Mouse (Mus musculus) forelimb bud, embryonic 11.5 days (tissue): ENCODE results near the gene Sugct.
A peak's percentile ranks its signal among the peaks of the same experiment; 100 is the strongest.

Experiments used
- DNase-seq: peaks from one replicate; pipeline ENCODE4 v3.0.0-alpha.2; 2012; ENCODE audit warnings: low read depth, low spot score

Sugct gene

GRCm38 (mm10) chr13:17296460-17296859 is 398.9 kb downstream of the Sugct start:
- DNase-seq: no peak

DNA sequence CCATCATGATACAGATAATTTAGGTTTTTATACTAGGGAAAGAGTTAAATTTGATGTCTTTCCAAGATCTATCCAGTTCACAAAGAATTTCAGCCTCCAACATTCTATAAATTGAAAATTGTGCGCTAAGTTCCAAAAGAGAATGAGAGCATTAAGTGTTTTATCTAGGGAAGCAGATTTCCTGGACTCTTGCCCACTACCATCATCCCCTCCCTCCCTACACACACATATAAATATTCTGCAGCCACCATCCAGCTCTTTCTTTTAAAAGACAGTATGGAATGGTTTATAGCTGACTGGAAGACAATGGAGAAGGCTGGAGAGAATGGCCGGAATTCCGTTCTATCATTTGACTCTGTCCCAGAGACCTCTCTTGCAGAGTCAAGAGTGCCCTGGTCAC is 404.3 kb downstream of the Sugct start:
- no peak for DNase-seq

GRCm38 (mm10) chr13:17288377-17288776 is 407.0 kb downstream of the Sugct start:
- no peak for DNase-seq

DNA sequence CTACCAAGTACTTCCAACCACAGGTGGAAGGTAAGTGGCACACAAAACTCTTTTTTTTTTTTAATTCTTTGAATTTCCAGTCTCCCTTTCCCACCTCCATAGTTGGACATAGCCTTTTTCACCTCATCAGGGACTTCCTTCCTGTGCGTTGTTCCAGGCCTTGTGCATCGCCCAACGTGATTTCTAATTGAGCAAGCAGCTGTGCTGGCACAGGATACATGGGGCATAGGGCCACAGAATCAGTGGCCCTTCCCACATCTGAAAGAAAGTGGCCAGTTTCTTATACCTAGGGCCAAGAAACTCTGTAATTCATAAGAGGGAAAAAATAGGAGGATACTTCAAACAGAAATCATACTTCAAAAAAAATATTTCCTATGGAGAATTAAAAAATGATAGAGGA is 449.4 kb downstream of the Sugct start:
- no peak for DNase-seq

GRCm38 (mm10) chr13:17216524-17216923 is 478.8 kb downstream of the Sugct start:
- DNase-seq: no peak

DNA sequence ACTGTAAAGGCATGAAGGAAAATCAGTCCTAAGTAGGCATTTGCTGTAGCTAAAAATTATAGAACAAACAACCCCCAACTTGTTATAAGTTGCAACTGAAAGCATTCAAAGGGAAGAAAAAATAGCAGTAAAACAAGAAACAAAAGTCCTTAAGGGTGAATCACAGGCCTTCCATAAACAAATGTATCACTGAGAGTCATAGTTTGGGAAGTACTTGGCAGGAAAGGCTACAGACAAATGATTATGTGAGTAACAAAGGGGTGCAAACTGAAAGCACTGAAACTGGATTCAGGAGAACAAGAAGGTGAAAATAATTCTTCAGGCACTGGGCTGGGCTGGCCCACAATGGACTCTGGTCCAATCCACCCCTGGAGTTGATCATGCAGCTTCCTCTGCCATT is 482.7 kb downstream of the Sugct start:
- DNase-seq: no peak

GRCm38 (mm10) chr13:17190180-17190762 is 505.1 kb downstream of the Sugct start:
- no peak for DNase-seq

GRCm38 (mm10) chr13:17185253-17185652 is 510.1 kb downstream of the Sugct start:
- DNase-seq: peak; percentile 85

- peak; percentile 68 for DNase-seq
Measured at GRCm38 (mm10) chr13:17165917-17166316, 529.4 kb downstream of the Sugct start.

GRCm38 (mm10) chr13:17164721-17165120 is 530.6 kb downstream of the Sugct start:
- DNase-seq: no peak

GRCm38 (mm10) chr13:17146441-17146992 is 548.8 kb downstream of the Sugct start:
- no peak for DNase-seq

- DNase-seq: no peak
Measured at GRCm38 (mm10) chr13:17116073-17116472, 579.3 kb downstream of the Sugct start.

GRCm38 (mm10) chr13:17102372-17102771 is 593.0 kb downstream of the Sugct start:
- DNase-seq: no peak

- no peak for DNase-seq
Measured at GRCm38 (mm10) chr13:17086547-17086946, 608.8 kb downstream of the Sugct start.

DNA sequence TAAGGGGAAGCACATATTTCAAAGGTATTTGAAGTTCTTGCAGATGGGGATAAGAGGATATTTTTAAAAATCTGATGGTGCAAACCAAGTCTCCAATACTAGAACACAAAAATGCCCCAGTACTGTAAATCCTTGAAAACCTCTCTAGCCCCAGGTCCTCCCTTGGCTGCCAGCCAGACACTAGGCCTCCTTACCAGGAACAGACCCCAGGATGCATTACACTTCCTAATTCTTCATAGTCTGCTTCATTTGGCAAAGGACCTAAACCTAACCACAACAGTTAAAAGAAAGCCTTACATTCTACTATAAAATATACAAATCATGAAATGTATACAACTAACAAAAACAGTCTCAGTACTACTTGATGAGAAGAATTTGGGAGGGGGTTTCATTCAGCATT is 609.2 kb downstream of the Sugct start:
- DNase-seq: peak; percentile 18

DNA sequence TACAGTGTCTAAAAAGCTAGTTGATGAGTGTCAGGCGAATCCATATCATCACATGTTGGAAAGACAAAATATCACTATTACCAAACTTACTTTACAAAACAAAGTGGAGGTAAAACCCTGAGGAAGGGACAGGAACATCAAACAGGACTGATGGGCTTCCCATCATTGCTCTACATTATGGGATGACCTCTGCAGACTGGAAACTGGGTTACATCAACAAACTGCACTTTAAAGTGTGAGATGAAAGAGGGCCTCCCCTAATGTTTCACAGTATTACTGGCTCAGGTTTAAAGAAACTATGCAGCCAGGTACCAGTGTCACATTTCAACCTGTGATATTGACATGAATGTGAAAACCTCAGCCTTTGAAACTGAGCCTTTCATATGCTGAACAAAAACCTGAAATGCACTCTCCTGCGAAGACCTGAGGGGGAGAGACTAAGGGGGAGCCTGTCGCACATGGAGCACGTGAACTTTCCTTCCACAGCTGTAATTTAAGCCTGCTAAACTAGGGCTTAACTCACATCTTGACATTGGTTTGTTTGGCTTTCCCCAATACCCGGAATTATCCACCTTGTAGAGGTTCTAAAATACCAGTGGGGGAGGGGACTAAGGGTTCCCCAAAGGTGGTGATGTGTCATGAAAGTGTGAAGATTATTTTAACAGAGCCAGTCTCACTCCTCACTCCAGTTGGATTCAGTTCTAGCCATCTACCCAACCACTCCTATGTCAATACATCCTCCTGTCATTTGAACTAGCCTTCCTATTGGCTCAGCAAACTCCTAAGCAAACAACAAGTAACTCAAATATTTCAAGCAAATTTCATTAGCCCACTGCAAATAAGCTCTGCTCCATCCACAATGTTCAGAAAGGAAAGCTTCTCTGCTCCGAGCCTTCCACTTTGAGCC is 610.2 kb downstream of the Sugct start:
- peak; percentile 28 for DNase-seq

- no peak for DNase-seq
Measured at GRCm38 (mm10) chr13:17081618-17082017, 613.7 kb downstream of the Sugct start.

GRCm38 (mm10) chr13:17065552-17065951 is 629.8 kb downstream of the Sugct start:
- no peak for DNase-seq

DNA sequence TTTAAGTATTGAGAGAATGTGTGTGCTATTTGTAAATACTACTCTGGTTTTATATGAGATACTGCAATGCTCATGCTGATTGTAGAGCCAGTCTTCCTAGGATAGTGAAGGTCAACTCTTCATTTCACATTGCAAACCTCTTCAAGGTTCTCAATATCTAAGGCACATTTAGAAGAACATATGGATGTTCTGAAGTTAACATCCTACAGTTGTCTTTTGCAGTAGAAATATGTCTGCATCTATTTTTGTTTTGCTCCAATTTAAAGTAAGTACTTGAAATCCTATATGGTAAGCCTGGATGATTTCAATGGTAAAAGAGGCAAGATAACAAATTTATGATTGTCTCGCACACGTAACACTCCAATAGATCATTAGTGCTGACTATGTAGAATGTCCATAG is 638.7 kb downstream of the Sugct start:
- DNase-seq: no peak

- DNase-seq: no peak
Measured at GRCm38 (mm10) chr13:17043426-17044224, 651.7 kb downstream of the Sugct start.

- DNase-seq: no peak
Measured at GRCm38 (mm10) chr13:17042332-17042731, 653.0 kb downstream of the Sugct start.

DNA sequence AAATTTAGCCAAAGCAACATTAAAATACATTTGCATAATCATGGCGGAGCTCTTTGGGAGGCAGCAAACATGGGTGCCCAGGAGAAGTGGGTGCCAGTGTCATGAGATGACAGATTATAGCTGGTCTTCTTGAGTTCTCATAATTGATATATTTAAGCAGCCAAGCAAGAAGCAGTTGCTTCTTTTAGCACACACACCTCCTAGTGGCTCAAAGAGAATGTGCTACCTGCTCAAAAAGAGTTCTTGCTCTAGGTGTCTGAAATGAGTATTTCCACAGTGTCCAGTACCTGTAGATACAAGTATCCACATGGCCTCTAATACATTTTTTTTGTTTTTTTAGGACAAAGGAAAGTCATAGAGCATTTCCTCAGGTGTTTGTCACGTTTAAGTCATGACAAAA is 655.6 kb downstream of the Sugct start:
- DNase-seq: no peak
